Mouse (Mus musculus) kidney, adult 10 weeks (tissue): ENCODE data around the gene Thsd4. TPM values are rescaled to one million over a fixed set of nuclear protein-coding genes. Genes with fewer than 3 reads are reported as not detected.

Experiments used
- polyA plus RNA-seq: library from polyadenylated mRNA; stranded (reverse); fragments of 350-450 nt; fragmentation: Illumina TruSeq; extraction: RNeasy Lipid Tissue Mini Kit (QIAGEN cat#74804); gene quantifications from one replicate; pipeline ENCODE4 v1.2.3, GENCODE M21; 2014; ENCODE audit warnings: low read depth, low replicate concordance

Thsd4 gene
- polyA plus RNA-seq: 4.0 TPM

GRCm38 (mm10) chr9:60521806-60522264 is at the start of gene Thsd4:
Gene Thsd4, minus strand, starts transcription at chr9:60522046.

GRCm38 (mm10) chr9:59960559-59960958 is 561.3 kb downstream of the Thsd4 start, which contains the start of gene Nr2e3:
Gene Nr2e3, minus strand, starts transcription at chr9:59960659.

Other genes starting within 250 kb of the Thsd4 start
- gene Lrrc49, start 166.1 kb upstream of the Thsd4 start, polyA plus RNA-seq: 5.2 TPM
- 0.44 TPM for gene Larp6, start 190.9 kb upstream of the Thsd4 start, polyA plus RNA-seq